Mouse (Mus musculus) ES-Bruce4 (cell line): ENCODE measurements around the gene Cts6. TPM values are rescaled to one million over a fixed set of nuclear protein-coding genes. Genes with fewer than 3 reads are reported as not detected.
"Not testable (repeated sequence)": the region's sequence is repeated elsewhere in the genome, so short reads cannot be mapped to it uniquely, and the experiment has no call there.

Experiments used
- H3K27ac ChIP-seq: 2 replicates; pipeline ENCODE4 v1.5.1; 2012; ENCODE audit warnings: low read length, inconsistent platforms; ENCODE audit not compliant: insufficient read depth
- H3K27me3 ChIP-seq: 2 replicates; pipeline ENCODE4 v1.6.1; 2012; ENCODE audit warnings: mild to moderate bottlenecking, low read length, inconsistent platforms; ENCODE audit not compliant: control insufficient read depth, poor library complexity, insufficient read depth, severe bottlenecking
- H3K36me3 ChIP-seq: 2 replicates; pipeline ENCODE4 v1.6.1; 2012; ENCODE audit warnings: inconsistent platforms, mild to moderate bottlenecking, low read length, moderate library complexity; ENCODE audit not compliant: control insufficient read depth, poor library complexity, insufficient read depth, severe bottlenecking
- H3K4me1 ChIP-seq: one replicate; pipeline ENCODE4 v1.8.1; 2011; ENCODE audit warnings: low read length; ENCODE audit not compliant: control insufficient read depth, insufficient read depth
- H3K4me3 ChIP-seq: 2 replicates; pipeline ENCODE4 v1.5.1; 2011; ENCODE audit warnings: low read depth, mild to moderate bottlenecking, low read length
- H3K9ac ChIP-seq: 2 replicates; pipeline ENCODE4 v1.6.1; 2012; ENCODE audit warnings: low read depth, mild to moderate bottlenecking, inconsistent platforms; ENCODE audit not compliant: poor library complexity, severe bottlenecking
- H3K9me3 ChIP-seq: replicated peaks from 2 replicates; pipeline ENCODE4 v1.6.1; 2012; ENCODE audit warnings: mild to moderate bottlenecking, low read length, inconsistent platforms; ENCODE audit not compliant: control insufficient read depth, poor library complexity, insufficient read depth, severe bottlenecking
- CTCF ChIP-seq: IDR thresholded peaks from one replicate; pipeline ENCODE4 v1.8.1; 2011; ENCODE audit warnings: low read depth, low read length
- EP300 ChIP-seq: IDR thresholded peaks from 2 replicates; pipeline ENCODE4 v1.6.1; 2011; ENCODE audit warnings: low read depth, low read length; ENCODE audit not compliant: insufficient read depth
- POLR2A ChIP-seq: IDR thresholded peaks from one replicate; pipeline ENCODE4 v1.8.1; 2011; ENCODE audit warnings: low read length; ENCODE audit not compliant: insufficient read depth
- polyA plus RNA-seq: library from polyadenylated mRNA; stranded (reverse); fragments of >200 nt; gene quantifications from 2 replicates; pipeline ENCODE4 v1.2.4, GENCODE M21; 2011; ENCODE audit warnings: low read depth; ENCODE audit not compliant: missing spikeins, insufficient read depth, insufficient read length

The Cts6 gene
- polyA plus RNA-seq: not detected in 2 replicates

DNA sequence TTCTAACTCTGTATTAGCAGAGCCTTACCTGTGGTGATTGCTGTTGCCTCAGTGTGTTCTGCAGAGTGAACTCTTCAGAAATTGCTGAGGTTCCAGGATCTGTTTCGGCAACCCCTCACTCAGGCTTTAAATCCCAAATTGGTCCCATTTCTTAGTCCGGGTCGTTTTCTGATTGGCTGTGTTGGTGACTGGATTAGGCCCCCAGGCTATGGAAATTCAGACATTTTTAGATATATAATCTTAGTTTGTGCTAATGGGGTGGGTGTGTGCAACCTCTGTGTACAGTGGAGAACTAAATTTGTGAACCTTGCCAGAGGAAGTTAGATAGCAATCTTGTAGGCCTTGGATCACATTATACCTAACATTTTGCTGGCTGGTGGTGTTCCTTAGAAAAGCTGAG lies at the start of gene Cts6:
Gene Cts6, minus strand, starts transcription at position 101 of the 400 bp plus-strand sequence.
- TF ChIP-seq CTCF: no peak
- TF ChIP-seq EP300: no peak
- TF ChIP-seq POLR2A: no peak
- no peaks in the 10 kb centered on the region for H3K4me1 ChIP-seq
- H3K4me3 ChIP-seq: no peak within 1 kb of the TSS
- H3K36me3 ChIP-seq: no peaks in the 10 kb centered on the region
- no peaks in the 10 kb centered on the region for H3K27me3 ChIP-seq
- no peak within 1 kb of the TSS for H3K27ac ChIP-seq
- H3K9me3 ChIP-seq: no peaks in the 10 kb centered on the region
- no peak within 1 kb of the TSS for H3K9ac ChIP-seq

DNA sequence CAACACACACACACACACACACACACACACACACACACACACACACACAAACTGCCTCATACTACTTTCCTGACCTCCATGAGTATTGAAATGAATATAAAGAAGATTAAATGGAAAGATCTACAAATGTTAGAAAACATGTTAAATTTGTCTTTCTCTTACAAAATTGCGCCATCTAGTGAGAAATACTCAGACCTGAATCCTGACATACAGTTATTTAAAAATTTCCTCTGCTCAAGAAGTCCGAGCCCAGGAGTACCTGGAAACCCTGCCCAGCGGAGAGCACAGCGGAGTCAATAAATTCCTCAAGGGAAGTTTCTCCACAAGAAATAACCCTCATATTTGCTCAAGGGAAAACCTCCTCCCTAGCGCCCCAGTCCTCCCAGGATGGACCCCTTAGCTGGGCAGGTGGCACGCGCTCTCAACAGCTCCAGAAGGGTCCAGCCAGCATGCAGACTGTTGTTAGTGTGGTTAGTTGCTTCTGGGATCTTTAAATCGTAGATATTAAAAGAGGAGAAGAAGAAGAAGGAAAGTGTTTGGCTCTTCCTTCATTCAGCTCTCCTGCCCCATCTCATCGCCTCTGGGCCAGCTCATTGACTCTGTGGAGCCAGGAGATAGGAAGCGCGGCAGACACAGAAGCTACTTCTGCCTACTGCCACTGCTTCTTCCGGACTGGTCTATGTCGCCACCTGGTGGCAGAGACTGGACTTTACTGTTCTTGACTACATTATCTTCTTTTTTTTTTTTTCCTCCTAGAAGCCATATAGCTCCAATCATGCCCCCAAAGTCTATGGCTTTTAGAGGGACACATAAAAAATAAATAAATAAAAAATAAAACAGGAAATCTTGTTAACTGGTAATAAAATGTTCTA lies 38.1 kb upstream of the Cts6 start:
- TF ChIP-seq CTCF (peak; percentile 40), EP300 (no peak)
- H3K9ac ChIP-seq: no peak overlapping the region
- H3K4me1 ChIP-seq: no peaks in the 10 kb centered on the region
- H3K27me3 ChIP-seq: no peaks in the 10 kb centered on the region
- H3K9me3 ChIP-seq: no peaks in the 10 kb centered on the region; the same call in 1 of the 2 replicates
- no peak overlapping the region for H3K4me3 ChIP-seq
- H3K36me3 ChIP-seq: no peaks in the 10 kb centered on the region
- H3K27ac ChIP-seq: no peak overlapping the region

DNA sequence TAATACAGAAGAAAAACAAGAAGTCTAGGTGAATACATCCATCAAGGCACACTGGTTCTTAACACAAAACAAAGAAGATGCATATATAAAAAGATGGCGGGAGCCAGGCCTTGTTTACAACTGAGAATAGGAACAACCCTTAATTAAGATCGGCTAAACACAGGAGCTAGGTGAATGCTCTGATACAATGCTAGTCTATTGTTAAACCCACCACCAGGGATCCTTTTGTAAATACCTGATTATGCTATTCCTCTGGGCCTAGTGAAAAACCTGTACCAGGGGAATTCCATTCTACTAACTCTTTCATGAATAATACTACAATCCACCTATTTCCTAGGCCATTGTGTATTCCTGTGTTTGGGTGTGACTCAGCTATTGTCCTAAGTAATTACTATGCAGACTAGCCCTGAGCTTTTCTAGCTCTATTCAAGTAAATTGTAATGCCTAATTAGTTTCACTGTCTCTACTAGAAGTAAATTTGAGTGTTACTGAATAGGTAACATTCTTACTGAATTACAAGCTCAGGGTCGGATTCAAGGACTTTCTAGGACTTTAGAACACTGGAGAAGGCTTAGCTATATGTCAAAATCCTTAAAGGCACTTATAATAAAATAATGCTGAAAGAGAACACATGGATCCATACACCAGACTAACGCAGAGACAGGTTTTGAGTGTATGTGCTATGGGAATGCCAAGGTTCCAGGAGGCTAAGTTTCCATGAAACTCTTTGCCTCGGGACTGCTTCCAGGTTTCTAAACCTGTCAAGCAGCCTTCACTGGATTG lies 17.9 kb downstream of the Cts6 start:
- H3K36me3 ChIP-seq, H3K4me1 ChIP-seq, H3K4me3 ChIP-seq, H3K27ac ChIP-seq, H3K27me3 ChIP-seq, H3K9ac ChIP-seq: not testable (repeated sequence)
- peaks cover 14% of the 10 kb centered on the region for H3K9me3 ChIP-seq

DNA sequence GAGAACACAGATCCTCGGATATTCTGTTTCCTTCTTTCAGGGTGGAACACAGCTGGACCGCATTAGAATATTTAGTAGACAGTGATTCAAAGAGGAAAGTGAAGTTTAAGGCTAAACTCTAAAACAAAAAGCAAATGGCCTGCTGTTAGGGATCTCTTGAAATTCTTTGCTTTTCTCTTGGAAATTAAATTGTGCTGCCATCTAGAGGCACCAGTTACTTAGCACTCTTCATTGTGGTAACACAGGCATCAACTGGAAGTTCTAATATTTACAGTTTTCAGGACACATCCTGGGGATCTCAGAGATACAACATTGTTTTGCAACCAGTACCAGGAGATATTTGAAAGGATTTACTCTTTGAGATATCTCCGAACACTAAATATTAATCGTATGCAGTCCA lies 38.6 kb downstream of the Cts6 start:
- Histone ChIP-seq H3K27me3 (no peaks in the 10 kb centered on the region), H3K9me3 (no peaks in the 10 kb centered on the region), H3K4me1 (no peaks in the 10 kb centered on the region)

DNA sequence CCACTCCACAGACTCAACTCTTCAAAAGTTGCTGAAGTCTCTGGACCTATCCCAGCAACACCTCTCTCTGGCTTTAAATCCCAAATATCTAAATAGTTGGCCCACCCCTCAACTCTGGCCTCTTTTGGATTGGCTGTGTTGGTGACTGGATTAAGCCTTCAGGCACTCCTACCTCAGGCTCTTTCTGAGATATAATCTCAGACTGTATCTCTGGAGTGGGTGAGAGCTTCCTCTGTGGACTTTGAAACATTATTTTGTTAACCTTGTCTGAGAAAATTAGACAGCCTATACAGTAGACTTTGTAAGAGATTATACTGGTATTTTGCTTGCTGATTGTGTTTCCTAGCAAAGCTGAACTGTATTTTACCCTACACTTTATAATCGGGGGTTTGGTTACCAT lies 39.1 kb downstream of the Cts6 start, which contains the start of gene Ctsr:
Gene Ctsr, minus strand, starts transcription at position 101 of the 400 bp plus-strand sequence.
- no peaks in the 10 kb centered on the region for H3K27me3 ChIP-seq
- no peak within 1 kb of the TSS for H3K4me3 ChIP-seq

More for the DNA sequence above, 38.6 kb downstream of the Cts6 start:
- no peak overlapping the region for H3K9ac ChIP-seq
- H3K4me3 ChIP-seq: no peak overlapping the region
- no peak overlapping the region for H3K27ac ChIP-seq
- no peaks in the 10 kb centered on the region for H3K36me3 ChIP-seq
- TF ChIP-seq EP300 (no peak), POLR2A (no peak), CTCF (no peak)

More for the DNA sequence above, 39.1 kb downstream of the Cts6 start, which contains the start of gene Ctsr:
- TF ChIP-seq CTCF (no peak), POLR2A (no peak)
- Histone ChIP-seq H3K9ac (no peak within 1 kb of the TSS), H3K36me3 (no peaks in the 10 kb centered on the region), H3K4me1 (no peaks in the 10 kb centered on the region), H3K27ac (no peak within 1 kb of the TSS), H3K9me3 (no peaks in the 10 kb centered on the region)

Other genes starting within 250 kb of the Cts6 start
- gene Ctsj, start 197.5 kb downstream of the Cts6 start, polyA plus RNA-seq: 3.8 and 5.8 TPM in 2 replicates
- gene Ctsq, start 162.8 kb downstream of the Cts6 start, polyA plus RNA-seq: 0.65 and 1.4 TPM in 2 replicates
- gene Ctsr, start 39.2 kb downstream of the Cts6 start, polyA plus RNA-seq: 0.70 TPM in 1 of 2 replicates, not detected in the other
- gene Cts8, start 51.9 kb upstream of the Cts6 start, polyA plus RNA-seq: not detected in 2 replicates
- not detected in 2 replicates for gene Gm49398, start 85.4 kb upstream of the Cts6 start, polyA plus RNA-seq
- gene Cts7, start 154.8 kb upstream of the Cts6 start, polyA plus RNA-seq: not detected in 2 replicates